Mouse (Mus musculus): Measurements from ENCODE around the gene Trim29.

GRCm38 (mm10) chr9:43327182-43328129 lies 16.8 kb downstream of the Trim29 start:
- TF ChIP-seq CTCF (IDR thresholded peaks at IDR 0.05; ENCODE audit: extremely low read depth, insufficient read length, insufficient replicate concordance, low read depth, low read length), result no peak
- TF ChIP-seq POLR2A (IDR thresholded peaks at IDR 0.05; ENCODE audit: low read depth, low read length), result no peak
